Mouse (Mus musculus) stomach, postnatal 0 days (tissue): ENCODE measurements around the gene Mettl23.

ENCODE experiments used
- CTCF ChIP-seq: IDR thresholded peaks from 2 replicates; pipeline ENCODE4 v1.5.1; 2016; ENCODE audit warnings: antibody characterized with exemption, low read depth, mild to moderate bottlenecking, moderate library complexity
- EP300 ChIP-seq: optimal IDR thresholded peaks from 2 replicates; pipeline ENCODE3; 2016; ENCODE audit warnings: antibody characterized with exemption

GRCm38 (mm10) chr11:116802709-116803108, 40.4 kb upstream of the Mettl23 start:
- TF ChIP-seq CTCF (no peak), EP300 (no peak)
